Mouse (Mus musculus) duodenum, adult 2 months (tissue): ENCODE data around the gene Bend5. TPM values are rescaled to one million over a fixed set of nuclear protein-coding genes. Genes with fewer than 3 reads are reported as not detected.

ENCODE experiments used
- polyA plus RNA-seq: library from polyadenylated mRNA; depleted of rRNA; stranded (reverse); fragments of >200 nt; gene quantifications from 2 replicates; pipeline ENCODE4 v1.2.3, GENCODE M21; 2012; ENCODE audit warnings: low replicate concordance; rRNA removed

The Bend5 gene
- polyA plus RNA-seq, result 10.5 and 12.3 TPM in 2 replicates

GRCm38 (mm10) chr4:111414818-111415488 is at the start of gene Bend5:
Gene Bend5, plus strand, starts transcription at chr4:111415006.

